Mouse (Mus musculus) hindbrain, embryonic 16.5 days (tissue): Measurements from ENCODE around the gene Rabac1. TPM values are rescaled to one million over a fixed set of nuclear protein-coding genes. Genes with fewer than 3 reads are reported as not detected.
A peak's percentile ranks its signal among the peaks of the same experiment; 100 is the strongest.

Experiments used
- ATAC-seq: fragments of 200-750 bp; cut with Nextera tagmentation; 2 replicates; pipeline ENCODE4 v1.8.0; 2017; ENCODE audit warnings: moderate TSS enrichment, moderate library complexity
- H3K27ac ChIP-seq: fragments of 300-500 bp; sonication (generic); 2 replicates; pipeline ENCODE4 v1.5.1; 2014; ENCODE audit warnings: low read depth, mild to moderate bottlenecking, control low read depth, low read length, moderate library complexity
- H3K27me3 ChIP-seq: fragments of 300-500 bp; sonication (generic); replicated peaks from 2 replicates; pipeline ENCODE4 v1.6.1; 2014; ENCODE audit warnings: low read length; ENCODE audit not compliant: control insufficient read depth, insufficient read depth
- H3K36me3 ChIP-seq: fragments of 300-500 bp; sonication (generic); 2 replicates; pipeline ENCODE4 v1.6.1; 2014; ENCODE audit warnings: mild to moderate bottlenecking, low read length, moderate library complexity, mixed read lengths; ENCODE audit not compliant: control insufficient read depth, insufficient read depth
- H3K4me1 ChIP-seq: fragments of 300-500 bp; sonication (generic); 2 replicates; pipeline ENCODE4 v1.6.1; 2014; ENCODE audit warnings: low read depth, low read length; ENCODE audit not compliant: control insufficient read depth, insufficient read depth
- H3K4me2 ChIP-seq: fragments of 300-500 bp; sonication (generic); 2 replicates; pipeline ENCODE4 v1.6.1; 2014; ENCODE audit warnings: mild to moderate bottlenecking, low read length, control low read depth, moderate library complexity
- H3K4me3 ChIP-seq: fragments of 300-500 bp; sonication (generic); 2 replicates; pipeline ENCODE4 v1.5.1; 2014; ENCODE audit warnings: mild to moderate bottlenecking, low read length, control low read depth, moderate library complexity
- H3K9ac ChIP-seq: fragments of 300-500 bp; sonication (generic); 2 replicates; pipeline ENCODE4 v1.6.1; 2014; ENCODE audit warnings: low read depth, mild to moderate bottlenecking, control low read depth, low read length, moderate library complexity
- H3K9me3 ChIP-seq: fragments of 300-500 bp; sonication (generic); 2 replicates; pipeline ENCODE4 v1.6.1; 2014; ENCODE audit warnings: mild to moderate bottlenecking, low read length, moderate library complexity; ENCODE audit not compliant: control insufficient read depth
- WGBS: fragments of 180-500 bp; shearing (Covaris S2); extraction: QIAGEN DNeasy Blood & Tissue Kit; methylation state at CpG from one replicate; pipeline ENCODE4 v1.1.7; 2014; 5-methylcytosine and 5-hydroxymethylcytosine counted together
- polyA plus RNA-seq: library from polyadenylated mRNA; unstranded; fragments of >200 nt; fragmentation: Nextera tagmentation; extraction: Ambion mirVana; gene quantifications from 2 replicates; pipeline ENCODE4 v1.2.1, GENCODE M21; 2015

Gene Rabac1
- polyA plus RNA-seq, 1 experiment from 2014 or later = 404 TPM

DNA sequence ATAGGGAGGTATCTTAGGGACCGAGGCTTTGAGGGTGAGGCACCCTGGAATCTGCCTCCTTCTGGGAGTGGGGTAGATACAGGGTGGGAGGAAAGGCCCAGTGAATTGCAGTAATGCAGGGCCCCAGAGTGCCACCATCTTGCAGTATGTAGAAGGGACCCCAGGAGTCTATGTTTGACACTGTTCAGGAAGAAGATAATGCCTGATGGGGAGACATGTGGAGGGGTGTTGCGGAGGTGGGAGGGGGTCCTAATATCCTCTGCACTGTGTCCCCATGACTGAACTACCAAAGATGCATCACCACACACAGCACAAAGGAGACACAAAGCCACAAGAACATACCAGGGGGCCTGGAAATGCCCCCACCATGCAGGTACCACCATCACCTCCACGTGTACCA lies 33.6 kb upstream of the Rabac1 start:
- ATAC-seq = peak; percentile 35; the same call in 1 of the 2 replicates
- peak overlapping the region; percentile 85 for H3K4me3 ChIP-seq
- H3K4me2 ChIP-seq = peak overlapping the region; percentile 76
- no peaks in the 10 kb centered on the region; the same call in 1 of the 2 replicates for H3K36me3 ChIP-seq
- H3K9ac ChIP-seq = peak overlapping the region; percentile 94
- H3K9me3 ChIP-seq = no peaks in the 10 kb centered on the region
- peak overlapping the region; percentile 97 for H3K27ac ChIP-seq
- H3K27me3 ChIP-seq = no peaks in the 10 kb centered on the region
- 62% methylated on average over 3 of the region's 3 CpGs for WGBS
- H3K4me1 ChIP-seq = peaks cover 63% of the 10 kb centered on the region

DNA sequence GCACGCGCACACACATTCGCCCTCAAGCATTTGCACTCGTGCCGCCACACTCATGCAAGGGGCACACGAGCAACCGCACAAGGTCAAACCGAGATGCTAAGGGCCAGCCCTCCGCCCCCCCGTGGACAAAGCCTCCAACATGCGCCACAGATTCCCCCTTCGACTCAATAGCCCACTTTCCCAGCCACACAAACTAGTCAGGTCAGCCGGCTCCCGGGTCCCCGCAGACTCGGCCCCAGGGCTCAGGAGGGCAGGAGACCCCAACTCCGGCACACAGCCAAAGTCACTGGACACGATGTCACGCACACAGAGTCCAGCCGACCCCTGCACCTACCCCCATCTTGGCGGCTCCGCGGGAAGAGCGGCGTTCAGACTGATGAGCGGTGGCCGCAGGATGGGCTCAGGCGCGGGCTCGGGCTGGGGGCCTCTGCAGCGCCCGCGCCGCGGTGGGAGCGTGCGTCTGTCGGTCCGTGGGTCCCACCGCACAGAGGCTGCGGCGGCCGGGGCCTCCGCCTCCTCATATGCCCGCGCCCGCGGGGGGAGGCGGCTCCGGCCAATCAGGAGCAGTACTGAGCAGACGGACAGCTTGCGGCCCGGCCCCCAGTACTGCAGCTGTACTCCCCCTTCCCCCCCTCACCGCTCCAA lies 33.0 kb upstream of the Rabac1 start, which contains the start of gene Atp1a3:
Atp1a3 (minus strand) TSS at position 538 of the 645 bp plus-strand sequence.
- 1% methylated on average over 39 of the region's 54 CpGs for WGBS
- H3K4me3 ChIP-seq = peak within 1 kb of the TSS; percentile 85
- no peaks in the 10 kb centered on the region for H3K9me3 ChIP-seq
- no peaks in the 10 kb centered on the region for H3K27me3 ChIP-seq
- peak; percentile 84 for ATAC-seq
- peak within 1 kb of the TSS; percentile 97 for H3K27ac ChIP-seq
- peaks cover 5% of the 10 kb centered on the region for H3K36me3 ChIP-seq
- H3K4me2 ChIP-seq = peak within 1 kb of the TSS; percentile 76
- peak within 1 kb of the TSS; percentile 94 for H3K9ac ChIP-seq
- H3K4me1 ChIP-seq = peaks cover 64% of the 10 kb centered on the region

DNA sequence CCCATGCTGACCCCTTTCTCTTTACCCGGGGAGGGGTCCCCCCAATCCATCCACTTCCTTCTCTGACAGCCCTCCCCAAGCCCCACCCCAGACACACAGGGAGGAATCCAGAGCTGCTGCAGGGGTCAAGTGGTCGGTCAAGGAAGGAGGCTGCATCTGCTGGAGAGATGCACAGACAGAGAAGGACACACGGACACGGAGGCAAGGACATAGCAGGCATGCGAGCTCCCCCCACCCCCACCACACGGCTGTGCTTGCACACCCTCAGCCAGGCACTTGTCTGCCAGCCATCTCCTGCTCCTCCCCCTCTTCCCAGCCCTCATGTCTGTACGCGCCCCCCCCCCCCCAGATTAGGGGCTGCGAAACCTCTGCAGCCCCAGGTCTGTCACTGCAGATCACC lies 32.3 kb upstream of the Rabac1 start:
- WGBS = 19% methylated on average over 7 of the region's 9 CpGs
- H3K4me1 ChIP-seq = peaks cover 56% of the 10 kb centered on the region

DNA sequence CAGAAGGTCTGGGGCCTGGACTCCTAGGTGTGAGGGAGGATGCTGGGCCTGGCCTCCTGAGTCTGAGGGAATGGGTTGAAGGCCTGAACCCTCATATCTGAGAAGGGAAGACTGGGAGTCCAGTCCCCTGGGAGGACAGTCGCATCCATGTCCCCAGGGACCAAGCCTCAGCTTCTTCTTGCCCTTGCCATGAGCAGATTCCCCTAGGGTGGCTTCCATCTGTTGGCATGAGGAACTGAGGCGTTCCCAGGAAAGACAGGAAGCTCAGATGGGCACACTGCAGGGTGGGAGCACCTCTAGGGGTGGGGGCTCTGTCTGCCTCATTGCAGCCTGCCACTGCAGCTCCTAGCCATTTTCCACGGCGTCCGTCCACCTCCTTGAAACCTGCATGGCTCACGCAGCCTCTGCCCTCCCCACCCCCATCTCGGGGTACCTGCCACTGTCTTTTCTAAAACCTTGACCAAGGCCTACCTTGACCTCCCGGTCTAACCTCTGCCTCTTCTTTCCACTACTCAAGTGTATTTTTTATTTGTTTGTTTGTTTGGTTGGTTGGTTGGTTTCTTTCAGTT lies 31.4 kb upstream of the Rabac1 start:
- 69% methylated on average over 8 of the region's 8 CpGs for WGBS
- ATAC-seq = no peak
- Histone ChIP-seq H3K4me1 (peaks cover 49% of the 10 kb centered on the region), H3K27ac (peak overlapping the region; percentile 62; the same call in 1 of the 2 replicates), H3K9ac (peak overlapping the region; percentile 94), H3K4me3 (peak overlapping the region; percentile 85), H3K27me3 (no peaks in the 10 kb centered on the region), H3K4me2 (peak overlapping the region; percentile 76), H3K9me3 (no peaks in the 10 kb centered on the region), H3K36me3 (peaks cover 14% of the 10 kb centered on the region)

More for the DNA sequence above, 32.3 kb upstream of the Rabac1 start:
- Histone ChIP-seq H3K4me3 (peak overlapping the region; percentile 85), H3K27ac (peak overlapping the region; percentile 97), H3K4me2 (peak overlapping the region; percentile 76), H3K27me3 (no peaks in the 10 kb centered on the region), H3K9ac (peak overlapping the region; percentile 94), H3K36me3 (peaks cover 8% of the 10 kb centered on the region), H3K9me3 (no peaks in the 10 kb centered on the region)
- ATAC-seq = no peak

DNA sequence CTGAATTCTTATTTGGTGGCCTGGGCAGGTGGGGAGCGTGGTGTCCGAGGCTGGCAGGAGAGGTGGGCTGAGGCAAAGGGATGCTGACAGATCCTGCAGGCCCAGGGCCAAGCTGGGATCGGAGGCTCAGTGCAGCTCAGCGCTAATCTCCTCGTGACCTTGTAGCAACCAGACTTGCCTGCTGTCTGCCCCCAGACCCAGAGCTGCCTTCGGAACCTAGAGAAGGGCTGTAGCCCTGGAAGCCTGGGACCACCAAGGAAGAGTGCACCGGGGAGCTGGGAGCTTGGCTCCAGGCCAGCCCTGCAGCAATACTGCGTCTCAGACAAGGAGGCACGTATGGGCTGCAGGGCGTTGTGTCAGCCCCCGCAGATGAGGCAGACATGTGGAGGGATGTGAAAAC lies 30.7 kb upstream of the Rabac1 start:
- H3K27me3 ChIP-seq = no peaks in the 10 kb centered on the region
- peak overlapping the region; percentile 85 for H3K4me3 ChIP-seq
- peak overlapping the region; percentile 76 for H3K4me2 ChIP-seq
- peaks cover 43% of the 10 kb centered on the region for H3K4me1 ChIP-seq
- peaks cover 17% of the 10 kb centered on the region for H3K36me3 ChIP-seq
- peak overlapping the region; percentile 62 for H3K27ac ChIP-seq
- ATAC-seq = no peak
- 27% methylated on average over 11 of the region's 11 CpGs for WGBS
- H3K9me3 ChIP-seq = no peaks in the 10 kb centered on the region
- peak overlapping the region; percentile 94 for H3K9ac ChIP-seq

DNA sequence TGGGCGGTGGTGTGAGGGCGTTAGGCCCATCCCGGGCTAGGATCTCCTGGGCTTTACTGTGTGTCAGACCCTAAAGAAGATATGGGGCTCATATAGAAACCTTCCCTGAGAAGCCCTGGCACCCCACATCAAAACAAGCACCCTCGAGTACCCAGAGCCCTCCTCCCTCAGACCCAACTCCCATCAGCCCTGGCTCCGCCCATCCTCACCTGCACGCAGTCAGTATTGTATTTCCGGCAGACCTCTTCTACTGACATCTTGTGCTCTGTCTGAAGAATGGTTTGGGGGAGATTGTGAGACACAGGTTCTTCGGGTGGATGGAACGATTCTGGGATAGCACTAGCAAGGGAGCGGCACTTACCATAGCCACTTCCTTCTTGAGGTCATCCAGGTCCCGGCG lies 28.2 kb upstream of the Rabac1 start:
- no peaks in the 10 kb centered on the region for H3K27me3 ChIP-seq
- peaks cover 21% of the 10 kb centered on the region for H3K4me1 ChIP-seq
- no peak overlapping the region for H3K27ac ChIP-seq
- no peak overlapping the region for H3K4me3 ChIP-seq
- no peak overlapping the region for H3K4me2 ChIP-seq
- H3K36me3 ChIP-seq = peaks cover 30% of the 10 kb centered on the region
- ATAC-seq = no peak
- no peak overlapping the region for H3K9ac ChIP-seq
- no peaks in the 10 kb centered on the region for H3K9me3 ChIP-seq
- 71% methylated on average over 12 of the region's 12 CpGs for WGBS

DNA sequence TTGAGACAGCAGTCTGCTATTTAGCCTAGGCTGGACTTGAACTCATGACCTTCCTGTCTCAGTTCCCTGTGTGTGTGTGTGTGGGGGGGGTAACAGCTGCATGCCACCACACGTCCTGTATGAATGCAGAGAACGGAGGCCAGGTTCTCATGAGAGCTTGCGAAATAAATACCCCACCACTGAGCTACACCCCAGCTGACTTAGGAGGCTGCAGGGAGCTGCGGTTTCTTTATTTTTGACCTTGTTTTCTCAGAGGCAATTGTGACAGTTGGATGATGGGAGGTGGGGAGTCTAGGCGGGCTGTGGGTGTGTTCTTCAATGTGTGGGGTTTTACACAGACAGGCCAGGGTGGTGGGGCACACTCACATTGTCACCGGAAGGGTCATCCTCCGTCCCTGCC lies 27.7 kb upstream of the Rabac1 start:
- H3K4me1 ChIP-seq = peaks cover 21% of the 10 kb centered on the region
- peaks cover 31% of the 10 kb centered on the region for H3K36me3 ChIP-seq

DNA sequence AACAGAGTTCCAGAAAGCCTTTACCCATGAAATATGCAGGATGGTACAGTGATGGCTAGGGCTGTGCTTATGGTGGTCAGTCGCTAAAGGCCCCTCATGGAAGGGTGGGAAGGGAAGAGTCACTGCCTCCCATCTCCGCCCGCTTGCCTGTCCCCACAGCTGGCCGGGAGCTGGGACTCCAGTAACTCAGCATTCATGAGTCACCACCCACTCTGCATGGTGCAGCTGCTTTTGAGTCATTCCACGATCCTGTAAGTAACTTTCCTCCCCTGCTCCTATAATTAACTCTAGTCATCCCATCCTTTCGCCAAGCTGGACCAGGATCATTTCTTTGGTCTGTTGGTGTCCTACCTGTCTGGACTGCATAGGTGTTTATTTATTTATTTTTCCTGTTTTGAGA lies 20.5 kb upstream of the Rabac1 start:
- ATAC-seq = no peak
- H3K4me2 ChIP-seq = no peak overlapping the region
- no peak overlapping the region for H3K4me3 ChIP-seq
- no peaks in the 10 kb centered on the region for H3K4me1 ChIP-seq
- H3K27me3 ChIP-seq = no peaks in the 10 kb centered on the region
- H3K9ac ChIP-seq = no peak overlapping the region
- WGBS = 74% methylated on average over 6 of the region's 6 CpGs
- H3K9me3 ChIP-seq = no peaks in the 10 kb centered on the region
- peaks cover 52% of the 10 kb centered on the region for H3K36me3 ChIP-seq
- H3K27ac ChIP-seq = no peak overlapping the region

More for the DNA sequence above, 27.7 kb upstream of the Rabac1 start:
- Histone ChIP-seq H3K27ac (no peak overlapping the region), H3K4me3 (no peak overlapping the region), H3K9ac (no peak overlapping the region), H3K4me2 (no peak overlapping the region), H3K27me3 (no peaks in the 10 kb centered on the region), H3K9me3 (no peaks in the 10 kb centered on the region)
- 78% methylated on average over 7 of the region's 7 CpGs for WGBS
- ATAC-seq = no peak

DNA sequence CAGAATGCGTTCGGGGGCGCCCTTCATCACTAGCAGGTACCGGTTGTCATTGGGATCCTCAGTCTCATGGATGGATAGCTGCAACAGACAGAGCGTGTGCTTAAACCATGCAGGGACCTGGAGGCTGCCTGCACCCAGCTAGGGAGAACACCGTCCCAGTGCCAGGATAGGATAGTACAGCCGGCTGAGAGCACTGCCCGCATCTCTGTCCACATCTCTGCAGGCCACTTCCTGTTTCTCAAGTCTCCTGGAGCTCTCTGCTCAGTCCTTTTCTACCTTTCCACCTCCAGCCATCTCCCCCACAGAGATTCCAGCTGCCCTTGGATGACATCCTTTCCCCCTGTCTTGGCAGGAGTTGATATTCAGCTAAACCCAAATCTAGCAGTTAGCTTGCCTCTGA lies 17.9 kb upstream of the Rabac1 start:
- H3K9ac ChIP-seq = no peak overlapping the region
- WGBS = 82% methylated on average over 8 of the region's 8 CpGs
- ATAC-seq = no peak

More for the DNA sequence above, 17.9 kb upstream of the Rabac1 start:
- Histone ChIP-seq H3K27ac (no peak overlapping the region), H3K4me2 (no peak overlapping the region), H3K9me3 (no peaks in the 10 kb centered on the region), H3K4me1 (no peaks in the 10 kb centered on the region), H3K4me3 (no peak overlapping the region), H3K27me3 (no peaks in the 10 kb centered on the region), H3K36me3 (peaks cover 52% of the 10 kb centered on the region)
